17 mouse cellular contexts compared by ENCODE assay signal in the genomic region with DNA sequence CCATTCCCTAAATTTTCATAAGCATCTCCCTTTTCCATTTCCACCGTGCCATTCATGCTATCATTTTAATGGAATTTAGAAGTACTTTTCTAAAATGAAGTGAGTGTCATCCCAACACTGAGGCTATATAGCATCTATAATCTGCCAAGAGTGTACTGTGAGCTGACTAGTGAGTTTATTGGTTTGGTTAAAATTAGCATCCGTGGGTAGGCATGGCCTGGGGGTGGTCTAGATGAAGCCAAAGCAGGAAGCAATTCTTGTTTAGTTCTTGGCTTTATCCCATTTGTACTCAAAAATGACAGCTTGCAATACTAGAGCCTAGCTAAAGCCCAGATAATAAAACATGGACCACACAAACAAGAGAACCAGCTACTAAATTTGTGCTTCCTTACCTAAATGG.
DNase-seq lines count a peak whose midpoint lies in the region; TF ChIP-seq lines count a peak whose summit lies in the region.
"Had no signal": no experiment of that assay in that cellular context is flagged by ENCODE, and none has a peak within 500 bp of the region (broad histone marks: within the 10 kb centered on the region; RNA-seq: fewer than 3 reads in every experiment).

No protein-coding gene starts in this region.

- DNase-seq in cerebellum, adult 9-10 months = peak; percentile 69
- no peak for DNase-seq in cerebellum, adult 8-10 months
- DNase-seq in layer of hippocampus, adult 2 months (ENCODE audit: low spot score in 2 of 2) = no peak
- DNase-seq in layer of hippocampus, postnatal 36 days = no peak
- peak; percentile 85 for DNase-seq in brain, adult 2 months (ENCODE audit: low read depth, low spot score)
- peak; percentile 72 to 80 for DNase-seq in cerebellum, postnatal 10 days
- no peak for DNase-seq in adrenal gland, adult (ENCODE audit: inconsistent age in 2 of 2, low spot score in 1 of 2)
- DNase-seq in right cerebral cortex, postnatal 36 days (ENCODE audit: low spot score in 2 of 2) = no peak
- DNase-seq: adrenal gland, adult 8-10 months; adrenal gland, postnatal 36 days; gastrocnemius, postnatal 14 days; heart, postnatal 36 days; kidney, adult 2 months had no signal

- H3K27ac ChIP-seq in layer of hippocampus, adult 2 months = peak overlapping the region; percentile 15; the same call in 1 of the 2 replicates
- H3K27ac ChIP-seq: embryonic facial prominence, embryonic 10.5 days; forebrain, embryonic 13.5 days; hindbrain, embryonic 15.5 days had no signal

- no peak overlapping the region for H3K4me3 ChIP-seq in layer of hippocampus, adult 2 months
- H3K4me3 ChIP-seq: embryonic facial prominence, embryonic 10.5 days; forebrain, embryonic 13.5 days; heart, embryonic 13.5 days; hindbrain, embryonic 15.5 days had no signal

- no peak for TF ChIP-seq CTCF in layer of hippocampus, adult 2 months (conservative IDR thresholded peaks at IDR 0.05)

Comparison
In these comparisons a context has a peak if more than half of its experiments do, and no peak if none do; other contexts are left out.
1. DNase-seq: peak in cerebellum, adult 9-10 months (single experiment), brain, adult 2 months (single experiment) and cerebellum, postnatal 10 days (2 of 2); none in cerebellum, adult 8-10 months (single experiment), layer of hippocampus, adult 2 months (0 of 2), layer of hippocampus, postnatal 36 days (0 of 2), adrenal gland, adult (0 of 2) and right cerebral cortex, postnatal 36 days (0 of 2).